Mouse (Mus musculus): ENCODE data around the gene Rrp12.
"Not testable (repeated sequence)": the region's sequence is repeated elsewhere in the genome, so short reads cannot be mapped to it uniquely, and the experiment has no call there.

DNA sequence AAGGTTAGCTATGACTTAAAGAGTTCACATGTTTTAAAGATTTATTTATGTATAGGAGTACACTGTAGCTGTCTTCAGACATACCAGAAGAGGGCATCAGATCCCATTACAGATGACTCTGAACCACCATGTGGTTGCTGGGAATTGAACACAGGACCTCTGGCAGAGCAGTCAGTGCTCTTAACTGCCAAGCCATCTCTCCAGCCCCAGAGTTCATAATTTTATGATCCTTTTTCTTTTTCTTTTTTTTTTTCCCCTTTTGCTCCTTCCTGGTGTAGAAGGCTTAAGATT lies 18.6 kb upstream of the Rrp12 start:
- TF ChIP-seq CTCF (conservative IDR thresholded peaks at IDR 0.05; ENCODE audit: insufficient read depth, insufficient read length, low read depth, low read length); POLR2A (IDR thresholded peaks at IDR 0.05; ENCODE audit: low read depth, low read length): not testable (repeated sequence)
